Mouse (Mus musculus) T-helper 1 cell (primary cell): ENCODE measurements around the gene Brk1.

Source experiments
- in situ Hi-C: fragments of 300-600 bp; cut with MboI, MseI; formaldehyde crosslinking; loops from one replicate; pipeline ENCODE4 v1.15.1; 2025; ENCODE audit warnings: high pct_unique_total_duplicates

Gene Brk1

GRCm38 (mm10) chr6:113659648-113660491 is 55.3 kb downstream of the Brk1 start:
- in situ Hi-C loops: loop anchor here (10.0 to 25.0 kb wide), 2 partner anchors 1252 to 1775 kb away; no protein-coding TSS in a partner anchor

- in situ Hi-C loops: loop anchor here (25.0 kb wide), 1 partner anchor 1252 kb away; no protein-coding TSS in a partner anchor
Measured at GRCm38 (mm10) chr6:113660492-113661352, 56.1 kb downstream of the Brk1 start.

- in situ Hi-C loops: loop anchor here (25.0 kb wide), 1 partner anchor 1251 kb away; no protein-coding TSS in a partner anchor
Measured at GRCm38 (mm10) chr6:113661353-113662241, 57.0 kb downstream of the Brk1 start.

DNA sequence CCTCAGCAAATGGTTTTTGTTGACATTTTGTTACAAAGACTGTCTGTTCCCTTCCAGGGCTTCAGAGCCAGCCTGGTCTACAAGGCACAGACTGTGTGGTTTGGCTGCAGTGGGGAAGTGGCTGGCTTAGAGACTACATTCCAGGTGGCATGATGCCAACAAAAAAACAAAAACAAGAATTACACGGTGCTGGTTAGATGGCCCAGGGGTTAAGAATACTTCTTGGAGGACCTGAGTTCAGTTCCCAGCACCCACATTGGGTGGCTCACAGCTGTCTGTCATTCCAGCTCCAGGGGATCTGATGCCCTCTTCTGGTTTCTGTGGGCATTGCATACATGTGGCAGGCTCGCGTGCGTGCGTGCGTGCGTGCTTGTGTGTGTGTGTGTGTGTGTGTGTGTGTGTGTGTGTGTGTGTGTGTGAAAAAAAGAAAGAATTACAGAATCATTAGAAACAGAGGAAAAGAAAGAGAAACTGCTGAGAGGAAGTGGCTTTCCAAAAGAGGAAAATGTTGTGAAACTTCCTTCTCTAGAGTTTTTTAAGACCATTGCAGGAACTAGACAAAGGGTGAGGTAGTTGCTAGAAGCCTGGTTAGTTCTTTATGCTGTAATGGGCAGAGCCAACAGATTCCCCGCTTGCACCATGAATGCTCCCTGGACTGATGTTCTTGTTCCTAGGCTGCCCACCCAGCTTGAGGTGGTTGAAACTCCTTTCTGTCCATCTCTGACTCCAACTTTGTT is 58.6 kb downstream of the Brk1 start:
- in situ Hi-C loops: loop anchor here (25.0 kb wide), 1 partner anchor 1249 kb away; no protein-coding TSS in a partner anchor

DNA sequence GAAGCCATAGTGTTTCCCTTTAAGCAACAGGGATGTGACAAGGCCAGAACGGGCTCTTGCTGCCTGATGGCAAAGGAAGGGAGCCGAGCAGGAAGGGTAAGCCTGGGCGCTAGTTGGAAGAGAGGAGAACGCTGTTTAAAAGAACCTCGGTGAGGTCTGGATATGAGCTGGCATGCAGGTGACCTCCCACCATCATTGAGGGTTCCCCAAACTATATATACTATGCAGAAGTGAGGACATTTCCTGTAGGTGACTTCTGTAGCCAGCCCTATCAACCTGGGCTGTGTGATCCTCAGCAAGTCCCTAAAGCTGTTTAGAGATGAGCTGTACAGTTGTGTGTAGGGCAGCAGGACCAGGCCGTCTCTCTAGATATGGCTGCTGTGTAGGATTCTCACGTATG is 59.7 kb downstream of the Brk1 start:
- in situ Hi-C loops: loop anchor here (25.0 kb wide), 1 partner anchor 1248 kb away; no protein-coding TSS in a partner anchor
